Mouse (Mus musculus) small intestine, adult 2 months (tissue): ENCODE data around the gene Kif17.

Experiments
- CTCF ChIP-seq: fragments of 200-500 bp; IDR thresholded peaks from 2 replicates; pipeline ENCODE4 v1.5.1; 2012; ENCODE audit warnings: low read depth, mild to moderate bottlenecking, control low read depth, inconsistent platforms, low read length, moderate library complexity, mixed read lengths; ENCODE audit not compliant: insufficient replicate concordance, insufficient read length; ENCODE audit errors: extremely low read depth
- POLR2A ChIP-seq: fragments of 200-500 bp; IDR thresholded peaks from 2 replicates; pipeline ENCODE4 v1.6.1; 2012; ENCODE audit warnings: low read depth, mild to moderate bottlenecking, control low read depth, inconsistent platforms, low read length, moderate library complexity

DNA sequence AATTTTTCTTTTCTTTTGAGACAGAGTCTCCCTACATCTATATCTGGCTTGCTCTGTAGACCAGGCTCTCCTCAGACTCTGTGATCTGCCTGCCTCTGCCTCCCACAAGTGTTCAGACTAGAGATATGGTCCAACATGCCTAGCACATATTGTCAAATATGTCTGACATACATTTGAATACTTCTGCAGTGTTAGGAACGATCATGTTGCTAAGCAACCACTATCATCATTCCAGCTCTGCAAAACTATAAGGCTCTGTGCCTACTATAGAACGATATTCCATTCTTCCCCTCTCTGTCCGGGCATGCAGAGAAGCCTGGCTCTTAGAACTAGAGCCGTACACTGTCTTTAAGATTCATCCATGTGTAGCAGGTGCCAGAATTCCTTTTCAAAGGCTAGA, 72.5 kb downstream of the Kif17 start:
- TF ChIP-seq POLR2A (no peak), CTCF (no peak)
